Mouse (Mus musculus) layer of hippocampus, adult 18-20 months (tissue): ENCODE measurements around the gene Baiap3. TPM values are rescaled to one million over a fixed set of nuclear protein-coding genes. Genes with fewer than 3 reads are reported as not detected.
A peak's percentile ranks its signal among the peaks of the same experiment; 100 is the strongest.

Source experiments
- DNase-seq, 2 experiments: peaks; one replicate each; pipeline ENCODE4 v3.0.0; 2022; ENCODE audit warnings: low spot score in 2 of 2
- microRNA-seq, 2 experiments: library from miRNA; unstranded; fragments of <30 nt; microRNA quantifications; one replicate each; pipeline ENCODE4 v1.2.0; 2021
- total RNA-seq, 2 experiments: library from RNA; stranded (reverse); gene quantifications; 2 replicates each; pipeline ENCODE4 v1.2.3; 2021

The Baiap3 gene
- total RNA-seq, 2 experiments from 2014 or later: 5.8 to 7.8 TPM

DNA sequence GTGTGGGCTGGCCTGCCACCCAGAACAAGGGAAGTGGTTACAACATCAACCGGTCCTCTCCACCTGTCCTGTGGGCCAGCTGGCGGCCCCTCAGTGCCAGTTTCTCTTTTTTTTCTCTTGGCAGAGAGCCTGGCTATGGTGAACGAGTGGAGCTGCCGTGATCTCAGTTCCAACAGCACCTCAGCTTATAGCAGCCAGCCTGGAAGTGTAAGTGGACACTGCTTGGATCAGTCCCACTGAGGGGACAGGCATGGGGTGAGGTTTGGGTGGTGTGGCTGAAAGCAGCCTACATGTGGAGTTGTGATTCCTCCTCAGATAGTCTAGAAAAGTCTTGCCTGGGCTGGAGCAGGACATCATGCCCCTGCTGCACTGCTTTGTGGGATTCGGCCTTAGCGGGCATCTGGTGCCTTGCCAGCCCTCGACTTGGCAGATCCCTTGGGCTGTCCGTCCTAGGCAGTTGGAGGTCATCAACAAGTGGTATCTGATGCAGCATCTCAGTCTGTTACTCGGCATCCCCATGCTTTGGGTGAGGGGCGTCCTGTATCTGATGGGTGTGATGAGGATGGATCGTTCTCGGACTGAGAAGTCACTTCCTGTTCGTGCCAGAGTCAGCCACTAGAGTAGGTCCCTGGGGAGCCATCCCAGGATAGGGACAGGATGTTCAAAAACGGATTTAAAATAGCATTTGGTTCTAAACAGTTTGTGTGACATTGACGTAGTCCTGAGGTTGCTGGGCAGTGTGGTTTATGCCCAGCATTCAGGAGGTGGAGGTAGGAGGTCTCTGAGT lies 45.3 kb downstream of the Baiap3 start:
- peak in 1 of 2 experiments; percentile 57 for DNase-seq

DNA sequence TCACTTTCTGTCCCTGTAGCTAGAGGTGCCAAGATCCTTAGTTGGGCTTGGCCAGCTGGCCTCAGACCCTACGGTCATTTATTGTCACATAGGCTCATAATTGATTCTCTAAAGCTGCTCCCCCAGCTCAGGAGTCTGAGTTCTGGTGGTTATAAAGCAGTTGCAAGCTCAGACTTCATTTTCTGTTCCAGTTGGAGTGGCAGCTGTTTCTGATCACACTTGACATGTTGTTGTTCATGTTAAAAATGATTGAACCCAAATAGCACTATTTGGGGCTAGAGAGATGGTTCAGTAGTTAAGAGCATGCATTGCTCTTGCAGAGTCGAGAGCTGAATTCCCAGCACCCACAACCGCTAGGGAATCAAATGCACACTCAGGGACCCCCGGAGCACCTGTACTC lies 46.2 kb downstream of the Baiap3 start:
- peak in 1 of 2 experiments; percentile 81 for DNase-seq

DNA sequence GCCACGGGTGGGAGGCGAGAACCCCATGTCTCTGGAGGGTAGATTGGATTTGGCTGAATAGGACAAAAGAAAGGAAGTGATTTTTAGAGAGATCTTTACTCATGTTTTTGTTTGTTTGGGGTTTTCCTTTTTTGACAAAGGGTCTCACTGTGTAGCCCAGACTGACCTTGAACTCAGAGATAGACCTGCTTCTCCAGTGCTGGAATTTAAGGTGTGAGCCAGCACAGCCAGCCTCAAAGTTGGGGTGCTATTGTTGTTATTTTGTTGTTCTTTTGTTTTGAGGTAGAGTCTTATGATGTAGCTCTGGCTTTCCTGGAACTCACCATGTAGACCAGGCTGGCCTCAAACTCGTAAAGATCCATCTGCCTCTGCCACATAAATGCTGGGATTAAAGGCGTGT lies 53.8 kb downstream of the Baiap3 start:
- DNase-seq: no peak

Small RNA genes lying within 50 kb of the gene (microRNA-seq; reads per million reads assigned to microRNA genes)
- 18.0 to 23.0 reads per million in 2 experiments for gene Mir3547

Other genes with a start within 250 kb of the Baiap3 start
- 10 to 100 TPM; 27.2 to 27.8 TPM for gene Cramp1l, start 240.6 kb downstream of the Baiap3 start, total RNA-seq
- gene Ift140, start 240.3 kb downstream of the Baiap3 start, total RNA-seq: 10 to 100 TPM; 21.2 to 23.2 TPM
- gene Tmem204, start 172.8 kb downstream of the Baiap3 start, total RNA-seq: 1 to 10 TPM; 7.4 to 9.2 TPM
- 10 to 100 TPM; 29.9 to 35.3 TPM for gene Telo2, start 140.4 kb downstream of the Baiap3 start, total RNA-seq
- 1 to 10 TPM; 2.0 to 2.6 TPM for gene Ptx4, start 135.6 kb downstream of the Baiap3 start, total RNA-seq
- 10 to 100 TPM; 50.9 to 54.0 TPM for gene Clcn7, start 123.0 kb downstream of the Baiap3 start, total RNA-seq
- under 1 TPM; 0.12 to 0.18 TPM for gene Ccdc154, start 93.9 kb downstream of the Baiap3 start, total RNA-seq
- gene Gm38655, start 80.9 kb downstream of the Baiap3 start, total RNA-seq: not detected
- 10 to 100 TPM; 19.5 to 21.2 TPM for gene BC003965, start 71.8 kb downstream of the Baiap3 start, total RNA-seq
- gene Unkl, start 68.0 kb downstream of the Baiap3 start, total RNA-seq: 10 to 100 TPM; 41.7 to 43.6 TPM
- 10 to 100 TPM; 71.1 to 73.5 TPM for gene Gnptg, start 16.2 kb downstream of the Baiap3 start, total RNA-seq
- gene Tsr3, start 16.2 kb downstream of the Baiap3 start, total RNA-seq: 10 to 100 TPM; 22.9 to 23.7 TPM
- gene Ube2i, start 18.3 kb upstream of the Baiap3 start, total RNA-seq: 100 to 1,000 TPM; 243 to 245 TPM
- not detected for gene Prss34, start 42.0 kb upstream of the Baiap3 start, total RNA-seq
- not detected for gene Prss28, start 52.3 kb upstream of the Baiap3 start, total RNA-seq
- gene Prss29, start 62.3 kb upstream of the Baiap3 start, total RNA-seq: not detected
- not detected for gene Tpsab1, start 89.2 kb upstream of the Baiap3 start, total RNA-seq
- gene Tpsb2, start 109.9 kb upstream of the Baiap3 start, total RNA-seq: under 1 TPM in 1 of 2 experiments, not detected in 1; 0.30 TPM
- gene Tpsg1, start 112.9 kb upstream of the Baiap3 start, total RNA-seq: not detected
- gene Cacna1h, start 177.4 kb upstream of the Baiap3 start, total RNA-seq: 100 to 1,000 TPM; 101 to 115 TPM
- gene Tekt4, start 198.3 kb upstream of the Baiap3 start, total RNA-seq: 1 to 10 TPM; 2.1 TPM
- under 1 TPM; 0.15 to 0.47 TPM for gene Sstr5, start 240.9 kb upstream of the Baiap3 start, total RNA-seq